In genomic region chr19:25395035-25395434, GRCm38 (mm10) we compare ENCODE assay signal across 9 mouse cellular contexts.
DNase-seq lines count a peak whose midpoint lies in the region; ATAC-seq lines count a peak whose summit lies in the region.
"Had no signal": no experiment of that assay in that cellular context is flagged by ENCODE, and none has a peak within 500 bp of the region (broad histone marks: within the 10 kb centered on the region; RNA-seq: fewer than 3 reads in every experiment).

No protein-coding gene starts in this region.

- H3K27ac ChIP-seq in forebrain, embryonic 13.5 days, result no peak overlapping the region
- peak overlapping the region; percentile 92 for H3K27ac ChIP-seq in limb, embryonic 12.5 days
- no peak overlapping the region for H3K27ac ChIP-seq in neural tube, embryonic 12.5 days

- intact Hi-C loops in left cerebral cortex, postnatal 14 days (cut with DNase I), result no loop called here
- intact Hi-C loops in left cerebral cortex, postnatal 36 days (cut with DNase I), result no loop called here
- intact Hi-C loops in heart, postnatal 36 days (cut with DNase I), result no loop called here

- H3K4me2 ChIP-seq in forebrain, embryonic 13.5 days, result peak overlapping the region; percentile 26
- peak overlapping the region; percentile 28; the same call in 1 of the 2 replicates for H3K4me2 ChIP-seq in limb, embryonic 12.5 days
- H3K4me2 ChIP-seq in neural tube, embryonic 12.5 days (replicated peaks), result peak overlapping the region; percentile 25

- H3K9me3 ChIP-seq in forebrain, embryonic 13.5 days (replicated peaks), result no peaks in the 10 kb centered on the region
- no peaks in the 10 kb centered on the region for H3K9me3 ChIP-seq in limb, embryonic 12.5 days
- no peaks in the 10 kb centered on the region for H3K9me3 ChIP-seq in neural tube, embryonic 12.5 days

- H3K4me3 ChIP-seq in forebrain, embryonic 13.5 days, result no peak overlapping the region
- no peak overlapping the region for H3K4me3 ChIP-seq in limb, embryonic 12.5 days (replicated peaks)
- H3K4me3 ChIP-seq in neural tube, embryonic 12.5 days, result no peak overlapping the region
- H3K4me3 ChIP-seq: erythroblast, embryonic 14.5 days had no signal

- H3K27me3 ChIP-seq in forebrain, embryonic 13.5 days, result peaks cover 11% of the 10 kb centered on the region; the same call in 1 of the 2 replicates
- no peaks in the 10 kb centered on the region for H3K27me3 ChIP-seq in limb, embryonic 12.5 days
- no peaks in the 10 kb centered on the region for H3K27me3 ChIP-seq in neural tube, embryonic 12.5 days (replicated peaks)

- H3K4me1 ChIP-seq in forebrain, embryonic 13.5 days, result peaks cover 16% of the 10 kb centered on the region
- H3K4me1 ChIP-seq in limb, embryonic 12.5 days (replicated peaks), result peaks cover 41% of the 10 kb centered on the region
- H3K4me1 ChIP-seq in neural tube, embryonic 12.5 days, result peaks cover 20% of the 10 kb centered on the region

- peak; percentile 14 to 22 for DNase-seq in left cerebral cortex, postnatal 14 days (ENCODE audit: low spot score in 2 of 2)
- DNase-seq in left cerebral cortex, postnatal 36 days (ENCODE audit: low spot score in 2 of 2), result no peak
- peak; percentile 56 for DNase-seq in heart, postnatal 36 days
- DNase-seq in thymus, postnatal 25 days, result no peak
- DNase-seq in testis, postnatal 10 days (ENCODE audit: low spot score), result no peak

- H3K9ac ChIP-seq in forebrain, embryonic 13.5 days, result no peak overlapping the region
- H3K9ac ChIP-seq in limb, embryonic 12.5 days (replicated peaks), result no peak overlapping the region
- H3K9ac ChIP-seq in neural tube, embryonic 12.5 days, result no peak overlapping the region

- H3K36me3 ChIP-seq in forebrain, embryonic 13.5 days (ENCODE audit: poor library complexity, severe bottlenecking), result no peaks in the 10 kb centered on the region
- no peaks in the 10 kb centered on the region for H3K36me3 ChIP-seq in limb, embryonic 12.5 days
- no peaks in the 10 kb centered on the region for H3K36me3 ChIP-seq in neural tube, embryonic 12.5 days

- WGBS in forebrain, embryonic 13.5 days, result 24% methylated on average over 10 of the region's 10 CpGs
- WGBS in limb, embryonic 12.5 days, result 26% methylated on average over 10 of the region's 10 CpGs
- WGBS in neural tube, embryonic 12.5 days, result 23% methylated on average over 10 of the region's 10 CpGs

- peak; percentile 62 for ATAC-seq in forebrain, embryonic 13.5 days
- ATAC-seq in limb, embryonic 12.5 days (ENCODE audit: insufficient number of reproducible peaks, insufficient read depth, low FRiP score, low TSS enrichment, low read depth), result peak; percentile 65; the same call in 1 of the 2 replicates
- peak; percentile 46; the same call in 1 of the 2 replicates for ATAC-seq in neural tube, embryonic 12.5 days (ENCODE audit: low FRiP score, low read depth)

Comparison
In these comparisons a context has a peak if more than half of its experiments do, and no peak if none do; other contexts are left out.
1. DNase-seq: peak in left cerebral cortex, postnatal 14 days (2 of 2) and heart, postnatal 36 days (2 of 2); none in left cerebral cortex, postnatal 36 days (0 of 2), thymus, postnatal 25 days (single experiment) and testis, postnatal 10 days (single experiment).
2. Peak in every context shown above with its lines, with median percentiles within 50 percentile points of each other: ATAC-seq and H3K4me2 ChIP-seq.